Mouse (Mus musculus) ovary, adult 18-20 months (tissue): ENCODE results near the gene Eng.

Experiments
- DNase-seq: peaks from one replicate; pipeline ENCODE4 v3.0.0; 2022; ENCODE audit warnings: low spot score, mixed read lengths

Gene Eng

GRCm38 (mm10) chr2:32646379-32647056, at the start of gene Eng:
Gene Eng (plus strand): TSS chr2:32646595.
- no peak for DNase-seq

- DNase-seq = peak; percentile 71
Measured at GRCm38 (mm10) chr2:32596725-32597124, 49.7 kb upstream of the Eng start.

GRCm38 (mm10) chr2:32597248-32597647, 49.1 kb upstream of the Eng start:
- no peak for DNase-seq

- DNase-seq = no peak
Measured at GRCm38 (mm10) chr2:32597699-32598098, 48.7 kb upstream of the Eng start.

- no peak for DNase-seq
Measured at GRCm38 (mm10) chr2:32598506-32598905, 47.9 kb upstream of the Eng start.

GRCm38 (mm10) chr2:32599409-32599808, 47.0 kb upstream of the Eng start, which contains the start of gene St6galnac6:
Gene St6galnac6 (plus strand): TSS chr2:32599709.
- DNase-seq = no peak

- no peak for DNase-seq
Measured at GRCm38 (mm10) chr2:32601417-32602065, 44.9 kb upstream of the Eng start.

- DNase-seq = peak; percentile 61
Measured at GRCm38 (mm10) chr2:32602600-32603054, 43.8 kb upstream of the Eng start.

GRCm38 (mm10) chr2:32604631-32605030, 41.8 kb upstream of the Eng start:
- no peak for DNase-seq

- DNase-seq = peak; percentile 73
Measured at GRCm38 (mm10) chr2:32606161-32607142, 39.9 kb upstream of the Eng start.

- no peak for DNase-seq
Measured at GRCm38 (mm10) chr2:32607262-32607947, 39.0 kb upstream of the Eng start.

GRCm38 (mm10) chr2:32608141-32608777, 38.1 kb upstream of the Eng start:
- peak; percentile 80 for DNase-seq

- DNase-seq = no peak
Measured at GRCm38 (mm10) chr2:32608778-32609435, 37.5 kb upstream of the Eng start.

GRCm38 (mm10) chr2:32610610-32611229, 35.7 kb upstream of the Eng start:
- DNase-seq = no peak

GRCm38 (mm10) chr2:32612274-32612673, 34.1 kb upstream of the Eng start:
- no peak for DNase-seq

- DNase-seq = no peak
Measured at GRCm38 (mm10) chr2:32617109-32617508, 29.3 kb upstream of the Eng start.

- DNase-seq = no peak
Measured at GRCm38 (mm10) chr2:32617601-32618000, 28.8 kb upstream of the Eng start.

- DNase-seq = no peak
Measured at GRCm38 (mm10) chr2:32618051-32618450, 28.3 kb upstream of the Eng start.

- DNase-seq = no peak
Measured at GRCm38 (mm10) chr2:32620682-32621516, 25.5 kb upstream of the Eng start.
